Mouse (Mus musculus) ES-Bruce4 (cell line): Measurements from ENCODE around the gene Pdcd10. TPM values are rescaled to one million over a fixed set of nuclear protein-coding genes. Genes with fewer than 3 reads are reported as not detected.
A peak's percentile ranks its signal among the peaks of the same experiment; 100 is the strongest.

Experiments
- H3K27ac ChIP-seq: 2 replicates; pipeline ENCODE4 v1.5.1; 2012; ENCODE audit warnings: low read length, inconsistent platforms; ENCODE audit not compliant: insufficient read depth
- H3K27me3 ChIP-seq: 2 replicates; pipeline ENCODE4 v1.6.1; 2012; ENCODE audit warnings: mild to moderate bottlenecking, low read length, inconsistent platforms; ENCODE audit not compliant: control insufficient read depth, poor library complexity, insufficient read depth, severe bottlenecking
- H3K36me3 ChIP-seq: 2 replicates; pipeline ENCODE4 v1.6.1; 2012; ENCODE audit warnings: inconsistent platforms, mild to moderate bottlenecking, low read length, moderate library complexity; ENCODE audit not compliant: control insufficient read depth, poor library complexity, insufficient read depth, severe bottlenecking
- H3K4me1 ChIP-seq: one replicate; pipeline ENCODE4 v1.8.1; 2011; ENCODE audit warnings: low read length; ENCODE audit not compliant: control insufficient read depth, insufficient read depth
- H3K4me3 ChIP-seq: 2 replicates; pipeline ENCODE4 v1.5.1; 2011; ENCODE audit warnings: low read depth, mild to moderate bottlenecking, low read length
- H3K9ac ChIP-seq: 2 replicates; pipeline ENCODE4 v1.6.1; 2012; ENCODE audit warnings: low read depth, mild to moderate bottlenecking, inconsistent platforms; ENCODE audit not compliant: poor library complexity, severe bottlenecking
- H3K9me3 ChIP-seq: replicated peaks from 2 replicates; pipeline ENCODE4 v1.6.1; 2012; ENCODE audit warnings: mild to moderate bottlenecking, low read length, inconsistent platforms; ENCODE audit not compliant: control insufficient read depth, poor library complexity, insufficient read depth, severe bottlenecking
- CTCF ChIP-seq: IDR thresholded peaks from one replicate; pipeline ENCODE4 v1.8.1; 2011; ENCODE audit warnings: low read depth, low read length
- EP300 ChIP-seq: IDR thresholded peaks from 2 replicates; pipeline ENCODE4 v1.6.1; 2011; ENCODE audit warnings: low read depth, low read length; ENCODE audit not compliant: insufficient read depth
- POLR2A ChIP-seq: IDR thresholded peaks from one replicate; pipeline ENCODE4 v1.8.1; 2011; ENCODE audit warnings: low read length; ENCODE audit not compliant: insufficient read depth
- polyA plus RNA-seq: library from polyadenylated mRNA; stranded (reverse); fragments of >200 nt; gene quantifications from 2 replicates; pipeline ENCODE4 v1.2.4, GENCODE M21; 2011; ENCODE audit warnings: low read depth; ENCODE audit not compliant: missing spikeins, insufficient read depth, insufficient read length

Gene Pdcd10
- polyA plus RNA-seq, result 111 and 119 TPM in 2 replicates

GRCm38 (mm10) chr3:75556695-75557291 lies at the start of gene Pdcd10:
Gene Pdcd10, minus strand, starts transcription at chr3:75556856.
- Histone ChIP-seq H3K4me1 (no peaks in the 10 kb centered on the region), H3K36me3 (no peaks in the 10 kb centered on the region), H3K27ac (peak within 1 kb of the TSS; percentile 69), H3K9ac (peak within 1 kb of the TSS; percentile 96), H3K9me3 (no peaks in the 10 kb centered on the region), H3K4me3 (peak within 1 kb of the TSS; percentile 99), H3K27me3 (no peaks in the 10 kb centered on the region)
- no peak for TF ChIP-seq EP300
- TF ChIP-seq POLR2A, result peak; percentile 41
- TF ChIP-seq CTCF, result no peak

GRCm38 (mm10) chr3:75584898-75585297 lies 28.2 kb upstream of the Pdcd10 start:
- H3K4me1 ChIP-seq, result no peaks in the 10 kb centered on the region
- H3K9ac ChIP-seq, result no peak overlapping the region
- H3K36me3 ChIP-seq, result no peaks in the 10 kb centered on the region
- H3K4me3 ChIP-seq, result no peak overlapping the region
- H3K27me3 ChIP-seq, result no peaks in the 10 kb centered on the region
- TF ChIP-seq POLR2A (no peak), EP300 (no peak), CTCF (no peak)
- no peak overlapping the region for H3K27ac ChIP-seq
- no peaks in the 10 kb centered on the region for H3K9me3 ChIP-seq

GRCm38 (mm10) chr3:75583293-75583692 lies 26.6 kb upstream of the Pdcd10 start:
- H3K27ac ChIP-seq, result no peak overlapping the region
- no peaks in the 10 kb centered on the region for H3K36me3 ChIP-seq
- H3K4me1 ChIP-seq, result no peaks in the 10 kb centered on the region
- no peaks in the 10 kb centered on the region for H3K9me3 ChIP-seq
- no peak overlapping the region for H3K9ac ChIP-seq
- no peak for TF ChIP-seq POLR2A
- TF ChIP-seq EP300, result no peak
- no peak for TF ChIP-seq CTCF
- H3K4me3 ChIP-seq, result no peak overlapping the region
- H3K27me3 ChIP-seq, result no peaks in the 10 kb centered on the region

- no peak overlapping the region for H3K9ac ChIP-seq
- no peaks in the 10 kb centered on the region for H3K36me3 ChIP-seq
- no peaks in the 10 kb centered on the region for H3K4me1 ChIP-seq
- no peak overlapping the region for H3K27ac ChIP-seq
- no peaks in the 10 kb centered on the region for H3K27me3 ChIP-seq
- H3K4me3 ChIP-seq, result no peak overlapping the region
- no peak for TF ChIP-seq EP300
- peak; percentile 29 for TF ChIP-seq CTCF
- no peaks in the 10 kb centered on the region for H3K9me3 ChIP-seq
These were observed 22.7 kb upstream of the Pdcd10 start for GRCm38 (mm10) chr3:75579352-75579751.

DNA sequence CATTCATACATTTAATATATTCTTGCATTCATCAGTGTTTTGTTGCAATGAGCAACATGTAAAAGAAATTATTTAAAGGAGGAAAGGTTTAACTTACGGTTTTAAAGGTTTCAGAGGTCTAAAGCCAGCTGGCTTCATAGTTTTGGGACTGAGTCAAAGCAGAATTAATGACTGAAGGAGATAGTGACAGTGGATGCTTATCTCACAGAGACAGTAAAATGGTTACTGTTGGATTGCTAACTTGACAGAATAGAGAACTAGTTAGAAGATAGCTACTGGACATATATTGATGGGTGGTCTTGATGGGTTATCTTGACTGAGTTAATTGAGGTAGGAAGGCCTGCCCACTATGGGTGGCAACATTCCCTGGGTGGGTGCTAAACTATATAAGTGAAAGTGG lies 18.9 kb upstream of the Pdcd10 start:
- Histone ChIP-seq H3K9me3 (no peaks in the 10 kb centered on the region), H3K27me3 (no peaks in the 10 kb centered on the region), H3K9ac (no peak overlapping the region), H3K4me1 (no peaks in the 10 kb centered on the region), H3K27ac (no peak overlapping the region), H3K4me3 (no peak overlapping the region), H3K36me3 (no peaks in the 10 kb centered on the region)
- TF ChIP-seq CTCF, result no peak
- TF ChIP-seq POLR2A, result no peak
- no peak for TF ChIP-seq EP300

- Histone ChIP-seq H3K9me3 (no peaks in the 10 kb centered on the region), H3K36me3 (no peaks in the 10 kb centered on the region), H3K27me3 (no peaks in the 10 kb centered on the region), H3K4me3 (no peak overlapping the region), H3K27ac (no peak overlapping the region), H3K9ac (no peak overlapping the region), H3K4me1 (no peaks in the 10 kb centered on the region)
- TF ChIP-seq POLR2A, result no peak
- TF ChIP-seq EP300, result no peak
- TF ChIP-seq CTCF, result no peak
These were observed 17.4 kb upstream of the Pdcd10 start for GRCm38 (mm10) chr3:75574074-75574473.
